Mouse (Mus musculus) adrenal gland (tissue): ENCODE results near the gene C4b.
"Not testable (repeated sequence)": the region's sequence is repeated elsewhere in the genome, so short reads cannot be mapped to it uniquely, and the experiment has no call there.

Source experiments
- intact Hi-C: fragments of 180-260 bp; cut with DNase I; formaldehyde crosslinking; loops from one replicate; pipeline ENCODE4 v1.15.1; 2025
- microRNA-seq, 2 experiments: library from miRNA; unstranded; fragments of <30 nt; microRNA quantifications; one replicate each; pipeline ENCODE4; 2019

The C4b gene

DNA sequence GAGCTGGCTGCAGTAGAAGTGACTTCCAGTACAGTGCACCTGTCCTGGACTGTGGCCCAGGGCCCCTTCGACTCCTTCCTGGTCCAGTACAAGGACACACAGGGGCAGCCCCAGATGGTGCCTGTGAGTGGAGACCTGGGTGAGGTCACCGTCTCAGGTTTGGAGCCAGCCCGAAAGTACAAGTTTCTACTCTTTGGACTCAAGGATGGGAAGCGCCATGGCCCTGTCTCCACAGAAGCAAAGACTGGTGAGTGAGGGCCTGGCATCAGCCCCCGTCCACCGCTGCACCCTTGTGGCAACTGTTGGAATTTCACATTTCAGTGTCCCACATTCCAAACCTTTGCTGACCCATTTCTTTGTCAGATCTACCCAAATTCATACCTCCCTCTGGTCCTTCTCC lies 30.7 kb downstream of the C4b start:
- intact Hi-C loops = loop anchor here (2.0 kb wide), 1 partner anchor 60 kb away; no protein-coding TSS in a partner anchor

GRCm38 (mm10) chr17:34706476-34706875 lies 37.2 kb downstream of the C4b start:
- intact Hi-C loops = not testable (repeated sequence)

DNA sequence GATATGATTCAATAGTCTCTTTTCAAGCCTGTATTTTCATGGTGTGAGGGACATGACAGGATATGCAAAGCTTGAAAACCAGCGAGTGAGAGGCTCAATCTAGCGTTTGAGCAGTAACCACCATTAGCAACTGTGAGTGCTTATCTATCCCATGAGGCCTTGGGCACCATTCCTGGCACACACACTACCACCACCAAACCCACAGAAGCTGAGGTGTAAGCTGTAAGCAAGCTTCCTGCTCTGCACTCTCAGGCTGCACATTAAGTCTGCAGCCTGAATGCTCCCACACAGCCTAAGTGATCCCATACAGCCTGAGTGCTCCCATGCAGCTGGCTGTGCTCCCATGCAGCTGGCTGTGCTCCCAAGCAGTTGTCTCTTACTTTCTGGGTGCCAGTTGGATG lies 43.0 kb downstream of the C4b start:
- intact Hi-C loops = no loop called here

DNA sequence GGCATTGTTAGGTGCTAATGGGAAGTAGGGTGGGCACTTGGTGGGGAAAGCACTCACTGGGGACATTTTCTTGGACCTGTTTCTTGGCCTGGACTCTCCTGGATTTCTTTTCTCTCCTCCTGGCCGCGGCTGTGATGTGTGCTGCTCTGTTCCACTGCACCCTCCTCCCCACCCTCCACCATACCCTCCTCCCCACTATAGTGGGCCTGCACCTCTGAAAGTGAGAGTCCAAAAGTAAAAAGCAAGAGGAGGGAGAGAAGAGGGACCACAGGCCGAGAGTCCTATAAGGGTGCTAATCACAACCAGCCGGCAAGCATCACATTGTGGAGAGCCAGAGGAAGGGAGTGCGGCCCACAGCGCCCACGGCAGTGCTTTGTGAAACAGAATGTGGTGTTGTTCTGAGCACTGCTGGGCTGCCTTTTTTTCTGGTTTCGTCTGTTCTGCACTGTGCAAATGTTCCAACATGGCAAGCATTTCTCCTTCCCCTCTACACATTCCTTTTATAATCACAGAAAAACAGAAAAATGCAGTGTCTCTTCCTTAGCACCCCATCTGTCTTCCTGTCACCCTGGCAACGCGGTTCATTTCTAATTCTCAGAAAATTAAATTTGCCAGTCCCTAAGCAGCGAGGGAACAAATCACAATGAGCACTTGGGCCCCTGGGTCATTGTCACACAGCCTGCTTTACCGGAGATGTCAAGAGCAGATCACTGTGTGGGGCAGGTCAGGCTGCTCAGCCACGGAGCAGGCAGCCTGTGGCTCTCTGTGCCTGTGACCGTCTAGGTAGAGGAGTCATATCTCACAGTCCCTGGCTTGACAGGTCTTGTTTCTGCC lies 43.9 kb downstream of the C4b start:
- intact Hi-C loops = no loop called here

- intact Hi-C loops = no loop called here
Observed at GRCm38 (mm10) chr17:34692906-34693305, 50.8 kb downstream of the C4b start.

DNA sequence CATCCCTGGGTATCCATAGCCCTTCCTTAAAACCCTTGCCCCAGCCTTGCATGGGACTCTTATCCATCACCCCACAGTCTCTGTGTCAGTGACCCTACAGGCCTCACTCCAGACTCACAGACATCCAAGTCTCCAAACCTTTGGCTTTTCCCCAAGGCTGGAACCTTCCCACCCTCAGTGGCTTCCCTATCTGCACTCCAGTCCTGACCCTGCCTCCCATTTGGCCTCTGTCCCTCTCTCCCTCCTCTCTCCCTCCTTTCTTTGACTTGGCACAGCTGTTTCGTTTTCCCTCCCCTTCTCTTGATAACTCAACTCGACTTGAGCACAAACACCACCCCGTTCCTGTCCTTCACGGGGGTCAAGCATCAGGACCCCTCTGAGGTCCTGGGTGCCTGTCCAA lies 53.2 kb downstream of the C4b start:
- intact Hi-C loops = no loop called here

- intact Hi-C loops = no loop called here
Observed at GRCm38 (mm10) chr17:34688889-34689288, 54.8 kb downstream of the C4b start.

DNA sequence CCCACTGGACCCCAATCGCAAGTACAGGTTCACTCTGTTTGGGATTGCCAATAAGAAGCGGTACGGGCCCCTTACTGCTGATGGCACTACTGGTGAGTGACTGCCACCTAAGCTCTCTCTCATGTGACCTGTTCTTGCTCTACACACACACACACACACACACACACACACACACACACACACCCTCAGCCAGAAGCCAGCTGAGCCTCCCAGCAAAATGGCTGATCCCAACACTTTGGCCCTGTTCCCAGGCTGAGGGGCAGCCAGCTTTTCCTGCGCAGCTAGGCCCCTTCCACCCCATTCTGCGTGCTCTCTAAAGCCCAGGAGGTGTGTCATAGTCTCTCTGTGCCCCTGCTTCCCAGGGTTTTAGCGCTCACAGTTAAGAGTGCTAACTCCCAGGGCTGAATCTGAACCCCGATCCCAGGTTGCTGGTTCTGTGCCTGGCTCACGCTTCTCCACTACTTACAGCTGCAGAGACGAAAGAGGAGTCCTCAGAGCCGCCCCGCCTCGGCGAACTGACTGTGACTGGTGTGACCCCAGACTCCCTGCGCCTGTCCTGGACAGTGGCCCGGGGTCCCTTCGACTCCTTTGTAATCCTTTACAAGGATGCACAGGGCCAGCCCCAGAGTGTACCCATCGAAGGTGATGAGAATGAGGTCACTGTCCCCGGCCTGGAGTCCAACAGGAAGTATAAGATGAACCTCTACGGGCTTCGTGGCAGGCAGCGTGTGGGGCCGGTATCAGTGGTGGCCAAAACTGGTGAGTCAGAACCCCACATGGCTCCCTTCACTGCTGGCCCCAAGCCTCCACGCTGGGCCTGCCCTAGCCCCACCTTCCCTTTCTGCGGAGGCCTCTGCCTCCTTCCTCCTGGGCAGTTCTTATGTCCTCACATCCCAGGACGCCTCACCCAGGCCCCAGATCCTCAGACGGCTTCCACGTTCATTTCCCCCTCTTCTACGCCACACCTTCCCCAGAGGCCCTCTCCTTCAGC lies 58.3 kb downstream of the C4b start:
- intact Hi-C loops = no loop called here

- intact Hi-C loops = no loop called here
Observed at GRCm38 (mm10) chr17:34684253-34684893, 59.3 kb downstream of the C4b start.

DNA sequence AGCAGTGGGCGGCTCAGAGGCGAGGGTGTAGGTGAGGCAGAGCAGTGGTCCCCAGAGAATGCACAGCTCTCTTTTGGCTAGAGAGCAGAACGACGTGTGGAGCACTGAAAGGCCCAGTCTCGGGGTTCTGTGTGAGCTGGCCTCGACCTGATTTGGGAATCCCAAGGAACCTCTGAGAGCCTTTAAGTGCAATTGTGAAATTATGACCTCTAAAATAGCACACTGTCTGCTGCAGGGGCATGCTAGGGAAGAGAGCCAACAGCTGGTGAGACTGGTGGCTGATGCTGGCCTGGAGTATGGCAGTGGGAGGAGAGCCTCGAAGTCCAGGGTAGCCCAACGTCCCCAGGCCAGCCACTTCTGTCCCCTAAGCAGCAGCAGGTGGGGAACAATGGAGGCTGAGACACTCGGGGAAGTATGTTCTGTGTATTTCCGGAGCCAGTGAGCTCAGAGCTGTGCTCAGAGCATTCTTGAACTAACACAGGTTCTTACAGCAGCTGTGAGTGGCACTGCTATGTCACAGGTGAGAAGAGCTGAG lies 59.9 kb downstream of the C4b start:
- intact Hi-C loops = no loop called here

GRCm38 (mm10) chr17:34683179-34683578 lies 60.5 kb downstream of the C4b start:
- intact Hi-C loops = no loop called here

DNA sequence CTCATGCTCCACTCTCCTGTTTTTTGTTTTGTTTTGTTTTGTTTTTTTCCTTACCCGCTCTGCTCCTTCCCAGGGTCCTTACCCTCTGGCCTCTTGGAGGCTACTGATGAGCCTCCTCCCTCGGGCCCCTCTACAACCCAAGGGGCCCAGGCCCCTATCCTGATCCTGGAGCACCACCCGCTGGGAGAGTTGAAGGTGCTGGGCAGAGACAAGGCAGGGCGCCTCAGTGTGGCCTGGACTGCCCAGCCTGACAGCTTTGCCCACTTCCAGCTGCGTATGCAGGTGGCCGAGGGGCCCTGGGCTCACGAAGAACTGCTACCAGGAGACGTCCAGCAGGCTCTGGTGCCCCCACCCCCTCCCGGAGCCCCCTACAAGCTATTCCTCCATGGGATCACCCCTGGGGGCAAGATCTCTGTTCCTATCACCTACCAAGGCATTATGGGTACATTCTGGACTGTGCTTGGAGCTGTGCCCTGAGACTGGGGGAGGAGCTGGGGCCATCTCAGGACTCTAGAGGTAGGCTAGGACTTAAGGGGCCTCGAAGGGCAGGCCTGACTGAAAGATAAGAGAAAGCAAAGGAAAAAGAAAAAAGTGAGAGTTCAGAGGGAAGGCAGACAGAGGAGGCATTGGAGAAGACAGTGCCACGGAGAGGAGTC lies 61.7 kb downstream of the C4b start:
- intact Hi-C loops = no loop called here

DNA sequence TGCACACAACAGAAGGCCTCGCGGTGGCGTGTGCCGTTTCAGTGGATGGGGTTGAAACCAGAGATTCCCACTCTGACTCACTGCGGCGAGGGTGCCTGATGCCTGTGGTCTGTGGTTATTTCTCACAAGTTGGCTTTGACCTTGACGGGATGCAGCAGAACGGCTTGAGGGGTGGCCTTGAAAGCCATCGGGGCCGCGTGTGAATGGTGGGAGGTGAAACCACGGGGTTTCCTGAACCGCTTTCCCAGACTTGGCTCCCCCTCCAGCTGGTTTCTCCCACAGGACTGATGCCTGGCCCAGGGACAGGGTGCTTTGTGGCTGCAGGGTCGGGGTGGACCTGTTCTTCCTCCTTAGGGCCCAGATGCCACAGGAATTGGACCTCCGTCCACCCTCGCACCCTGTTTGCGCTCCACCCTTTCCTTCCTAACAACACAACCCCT lies 62.5 kb downstream of the C4b start:
- intact Hi-C loops = no loop called here

- intact Hi-C loops = no loop called here
Observed at GRCm38 (mm10) chr17:34680621-34681020, 63.1 kb downstream of the C4b start.

DNA sequence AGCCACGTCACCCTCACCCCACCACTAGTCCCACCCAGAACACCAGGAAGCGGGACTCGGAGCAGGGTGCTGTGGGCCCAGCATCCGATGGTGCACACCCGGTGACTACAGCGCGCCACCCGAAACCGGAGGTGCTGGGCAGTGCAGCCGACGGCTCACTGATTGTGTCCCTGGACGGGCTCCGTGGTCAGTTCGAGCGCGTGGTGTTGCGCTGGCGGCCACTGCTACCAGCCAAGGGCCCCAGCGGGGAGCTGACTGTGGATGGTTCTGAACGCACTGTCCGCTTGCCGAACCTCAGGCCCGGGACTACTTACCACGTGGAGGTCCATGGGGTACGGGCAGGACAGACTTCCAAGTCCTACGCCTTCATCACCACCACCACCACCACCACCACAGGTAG lies 63.5 kb downstream of the C4b start:
- intact Hi-C loops = no loop called here

Small RNA genes within 50 kb of the gene (microRNA-seq; reads per million reads assigned to microRNA genes)
- 0 to 0.74 reads per million in 2 experiments for gene Gm27471
